Mouse (Mus musculus): ENCODE measurements at regions not wholly inside any gene's neighbourhood (a gene's known extent, or its start where the extent isn't known, plus 50 kb on each side); places are given as distances from the start of the nearest gene placed in this dataset.

- TF ChIP-seq CTCF (IDR thresholded peaks at IDR 0.05; ENCODE audit: low read depth) (no peak), EP300 (IDR thresholded peaks at IDR 0.05; ENCODE audit: low read depth) (no peak)
Observed at GRCm38 (mm10) chr1:128860537-128860936, 268.4 kb upstream of the Cxcr4 start.
